Mouse (Mus musculus): ENCODE measurements around the gene Mgst2. TPM values are rescaled to one million over a fixed set of nuclear protein-coding genes. Genes with fewer than 3 reads are reported as not detected.
A peak's percentile ranks its signal among the peaks of the same experiment; 100 is the strongest.

Gene Mgst2
- polyA plus RNA-seq, 1 experiment from 2014 or later, result 0.28 TPM

DNA sequence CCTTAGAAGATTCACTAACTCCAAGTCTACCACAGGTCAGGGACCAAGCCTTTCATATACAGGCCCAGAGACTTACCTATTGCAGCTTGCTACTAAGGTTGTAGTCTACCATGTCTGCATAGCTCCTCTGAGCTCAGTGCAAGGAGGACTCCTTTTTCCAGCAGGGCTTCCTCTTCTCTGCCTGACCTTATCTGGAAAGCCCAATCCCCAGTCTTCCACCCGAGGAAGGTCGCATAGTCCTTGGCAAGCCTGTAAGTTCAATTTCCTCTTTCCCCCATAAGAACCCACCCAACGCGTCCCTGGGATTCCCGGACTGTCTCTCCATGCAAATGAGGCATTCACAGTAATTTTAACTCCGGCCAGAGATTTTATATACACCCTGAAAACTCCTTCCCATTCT is 66.1 kb downstream of the Mgst2 start:
- Histone ChIP-seq H3K4me3 (ENCODE audit: low read depth, low read length) (no peak overlapping the region), H3K4me2 (ENCODE audit: low read depth, low read length, severe bottlenecking) (no peak overlapping the region), H3K9ac (ENCODE audit: low read length) (no peak overlapping the region), H3K36me3 (ENCODE audit: control insufficient read depth, insufficient read depth, low read length) (no peaks in the 10 kb centered on the region), H3K4me1 (replicated peaks; ENCODE audit: control insufficient read depth, insufficient read depth, low read length) (no peaks in the 10 kb centered on the region), H3K9me3 (ENCODE audit: control insufficient read depth, low read length) (no peaks in the 10 kb centered on the region), H3K27me3 (ENCODE audit: control insufficient read depth, insufficient read depth, low read length) (no peaks in the 10 kb centered on the region), H3K27ac (ENCODE audit: low read depth, low read length) (no peak overlapping the region)
- no peak for ATAC-seq (replicated peaks; ENCODE audit: low FRiP score)
- 95% methylated on average over 6 of the region's 6 CpGs for WGBS
- DNase-seq (ENCODE audit: low spot score), result no peak

DNA sequence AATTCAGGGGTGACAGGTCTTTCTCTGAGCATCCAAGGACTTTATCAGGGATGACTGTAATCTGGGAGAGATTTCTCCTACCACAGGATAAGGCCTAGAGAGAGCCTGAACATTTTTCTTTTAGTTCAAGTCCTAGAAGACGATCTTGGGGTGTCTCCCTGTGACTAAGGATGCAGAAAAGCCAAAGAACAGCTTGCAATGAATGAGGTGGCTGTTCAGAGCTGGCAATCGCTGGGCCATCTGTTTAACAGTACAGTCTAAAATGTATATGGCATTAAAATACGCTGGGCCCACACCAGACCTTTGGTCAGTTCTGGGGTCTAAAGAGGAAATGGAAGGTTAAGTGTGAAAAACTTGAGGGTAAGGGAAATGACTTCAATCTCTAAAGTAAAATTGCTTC is 67.3 kb downstream of the Mgst2 start:
- Histone ChIP-seq H3K4me1 (replicated peaks; ENCODE audit: control insufficient read depth, insufficient read depth, low read length) (no peaks in the 10 kb centered on the region), H3K4me2 (ENCODE audit: low read depth, low read length, severe bottlenecking) (no peak overlapping the region), H3K9ac (ENCODE audit: low read length) (no peak overlapping the region), H3K36me3 (ENCODE audit: control insufficient read depth, insufficient read depth, low read length) (no peaks in the 10 kb centered on the region), H3K4me3 (ENCODE audit: low read depth, low read length) (no peak overlapping the region), H3K9me3 (ENCODE audit: control insufficient read depth, low read length) (no peaks in the 10 kb centered on the region), H3K27ac (ENCODE audit: low read depth, low read length) (no peak overlapping the region), H3K27me3 (ENCODE audit: control insufficient read depth, insufficient read depth, low read length) (no peaks in the 10 kb centered on the region)
- ATAC-seq (replicated peaks; ENCODE audit: low FRiP score) (no peak), DNase-seq (ENCODE audit: low spot score) (no peak)
- 85% methylated on average over 3 of the region's 3 CpGs for WGBS

DNA sequence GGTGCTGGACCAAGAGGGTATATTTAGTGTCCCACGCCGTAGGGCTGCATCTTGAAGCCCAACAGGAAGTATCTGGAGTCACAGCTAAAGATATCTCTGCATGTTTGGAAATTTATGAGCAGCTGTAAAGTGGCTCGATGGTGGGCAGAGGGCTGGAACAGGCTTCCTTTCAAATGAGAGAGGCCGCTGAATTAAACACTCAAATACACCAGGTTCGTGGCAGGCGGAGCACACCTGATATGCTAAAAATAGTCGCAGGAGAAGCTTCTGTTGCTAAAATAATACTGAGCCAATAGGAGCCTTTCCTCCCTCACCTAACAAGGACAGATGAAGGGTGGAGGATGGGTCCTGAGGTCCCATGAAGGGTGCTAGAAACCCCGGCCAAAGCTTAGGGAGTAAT is 67.8 kb downstream of the Mgst2 start:
- no peaks in the 10 kb centered on the region for H3K36me3 ChIP-seq (ENCODE audit: control insufficient read depth, insufficient read depth, low read length)
- ATAC-seq (replicated peaks; ENCODE audit: low FRiP score) (no peak), DNase-seq (ENCODE audit: low spot score) (no peak)
- 84% methylated on average over 8 of the region's 8 CpGs for WGBS
- H3K4me3 ChIP-seq (ENCODE audit: low read depth, low read length), result no peak overlapping the region
- H3K27me3 ChIP-seq (ENCODE audit: control insufficient read depth, insufficient read depth, low read length), result no peaks in the 10 kb centered on the region
- H3K4me1 ChIP-seq (replicated peaks; ENCODE audit: control insufficient read depth, insufficient read depth, low read length), result 0 out of 2 replicates have a peak, but pooled peaks cover 2% of the 10 kb centered on the region
- H3K27ac ChIP-seq (ENCODE audit: low read depth, low read length), result 0 out of 2 replicates have a peak overlapping the region, but pooled peaks have one; percentile 19
- H3K4me2 ChIP-seq (ENCODE audit: low read depth, low read length, severe bottlenecking), result no peak overlapping the region
- no peaks in the 10 kb centered on the region for H3K9me3 ChIP-seq (ENCODE audit: control insufficient read depth, low read length)
- H3K9ac ChIP-seq (ENCODE audit: low read length), result no peak overlapping the region

DNA sequence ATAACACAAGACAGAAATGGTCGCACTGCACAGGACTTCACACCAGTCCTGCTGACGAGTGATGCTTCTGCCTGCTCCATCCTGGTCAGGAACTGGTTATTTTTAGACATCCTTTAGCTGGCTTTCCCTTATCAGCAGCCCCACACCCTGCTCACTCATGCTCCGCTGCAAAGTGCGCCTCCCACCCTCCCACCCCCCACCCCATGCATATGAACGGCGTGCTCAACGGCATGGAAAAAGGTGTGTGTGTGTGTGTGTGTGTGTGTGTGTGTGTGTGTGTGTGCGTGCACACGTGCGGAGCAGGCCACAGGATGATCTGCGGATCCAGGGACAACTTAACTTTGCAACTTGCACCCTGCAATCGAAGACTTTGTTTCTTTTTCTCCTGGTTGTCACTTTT is 68.3 kb downstream of the Mgst2 start:
- ATAC-seq (replicated peaks; ENCODE audit: low FRiP score) (0 out of 2 replicates have a peak, but pooled peaks have one; percentile 30), DNase-seq (ENCODE audit: low spot score) (no peak)
- Histone ChIP-seq H3K27ac (ENCODE audit: low read depth, low read length) (no peak overlapping the region; the same call in 1 of the 2 replicates), H3K9ac (ENCODE audit: low read length) (no peak overlapping the region), H3K27me3 (ENCODE audit: control insufficient read depth, insufficient read depth, low read length) (no peaks in the 10 kb centered on the region), H3K4me3 (ENCODE audit: low read depth, low read length) (no peak overlapping the region), H3K4me2 (ENCODE audit: low read depth, low read length, severe bottlenecking) (no peak overlapping the region), H3K36me3 (ENCODE audit: control insufficient read depth, insufficient read depth, low read length) (no peaks in the 10 kb centered on the region), H3K9me3 (ENCODE audit: control insufficient read depth, low read length) (no peaks in the 10 kb centered on the region), H3K4me1 (replicated peaks; ENCODE audit: control insufficient read depth, insufficient read depth, low read length) (0 out of 2 replicates have a peak, but pooled peaks cover 2% of the 10 kb centered on the region)
- 77% methylated on average over 12 of the region's 12 CpGs for WGBS

DNA sequence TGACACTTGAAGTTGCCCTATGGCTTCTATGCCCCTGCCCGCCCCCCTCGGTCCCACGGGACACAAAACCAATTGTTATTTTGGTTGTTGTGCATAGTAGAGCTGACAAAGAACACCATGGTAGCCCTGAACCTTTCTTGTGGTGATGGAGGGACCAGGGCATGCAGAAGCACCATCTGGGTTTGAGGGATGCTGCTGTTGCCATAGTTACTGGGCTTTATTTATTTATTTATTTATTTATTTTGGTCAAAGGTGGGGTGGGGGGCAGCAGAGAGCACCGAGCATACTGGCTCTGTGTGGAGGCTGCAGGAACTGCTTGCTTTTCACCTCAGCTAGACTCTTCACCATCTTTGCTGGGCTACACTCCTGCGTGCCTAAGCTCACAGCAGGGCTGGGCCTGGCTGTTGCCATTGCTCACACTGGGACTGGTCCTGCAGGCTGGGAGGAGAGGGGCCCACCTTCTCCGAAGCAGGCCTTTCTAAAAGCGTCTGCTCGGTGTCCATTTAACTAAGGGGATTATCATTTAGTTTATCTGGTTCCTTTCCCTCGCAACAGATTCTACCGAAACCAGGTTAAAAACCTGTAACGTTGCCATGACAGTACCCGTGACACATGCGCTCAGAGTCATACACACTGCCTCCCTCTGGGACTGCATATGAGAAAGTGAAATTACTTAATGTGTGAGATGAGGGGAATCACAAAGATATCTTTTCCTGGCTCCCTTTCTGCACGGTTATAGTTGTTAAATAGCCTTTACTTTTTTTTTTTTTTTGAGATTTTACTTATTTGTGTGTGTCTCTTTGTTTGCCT is 69.2 kb downstream of the Mgst2 start:
- H3K9ac ChIP-seq (ENCODE audit: low read length), result no peak overlapping the region
- no peaks in the 10 kb centered on the region for H3K36me3 ChIP-seq (ENCODE audit: control insufficient read depth, insufficient read depth, low read length)
- peak; percentile 60; the same call in 1 of the 2 replicates for ATAC-seq (replicated peaks; ENCODE audit: low FRiP score)
- DNase-seq (ENCODE audit: low spot score), result no peak
- no peaks in the 10 kb centered on the region for H3K9me3 ChIP-seq (ENCODE audit: control insufficient read depth, low read length)
- no peak overlapping the region for H3K4me3 ChIP-seq (ENCODE audit: low read depth, low read length)
- H3K4me2 ChIP-seq (ENCODE audit: low read depth, low read length, severe bottlenecking), result no peak overlapping the region
- H3K4me1 ChIP-seq (replicated peaks; ENCODE audit: control insufficient read depth, insufficient read depth, low read length), result 0 out of 2 replicates have a peak, but pooled peaks cover 2% of the 10 kb centered on the region
- no peaks in the 10 kb centered on the region for H3K27me3 ChIP-seq (ENCODE audit: control insufficient read depth, insufficient read depth, low read length)
- H3K27ac ChIP-seq (ENCODE audit: low read depth, low read length), result no peak overlapping the region
- 60% methylated on average over 14 of the region's 14 CpGs for WGBS

DNA sequence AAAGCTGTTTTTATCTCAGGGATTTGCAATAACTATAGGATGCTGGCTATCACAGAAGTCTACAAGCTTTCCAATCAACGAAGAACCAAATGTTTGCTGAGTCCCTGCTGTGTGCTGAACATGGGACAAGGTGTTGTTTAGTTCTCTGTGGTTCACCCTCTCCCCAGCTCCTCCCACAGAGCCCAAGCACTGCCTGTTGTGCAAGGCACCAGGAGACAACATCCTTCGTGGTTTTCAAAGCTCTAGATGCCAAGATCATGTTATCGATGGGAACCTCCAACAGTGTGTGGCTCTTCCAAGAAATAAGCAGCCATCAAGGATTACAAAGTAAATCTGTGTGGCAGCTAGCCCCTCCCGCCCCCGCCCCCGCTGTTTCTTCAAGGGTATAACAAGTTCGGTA is 70.5 kb downstream of the Mgst2 start:
- DNase-seq (ENCODE audit: low spot score) (no peak), ATAC-seq (replicated peaks; ENCODE audit: low FRiP score) (no peak)
- Histone ChIP-seq H3K27ac (ENCODE audit: low read depth, low read length) (no peak overlapping the region), H3K9me3 (ENCODE audit: control insufficient read depth, low read length) (no peaks in the 10 kb centered on the region), H3K9ac (ENCODE audit: low read length) (no peak overlapping the region), H3K27me3 (ENCODE audit: control insufficient read depth, insufficient read depth, low read length) (no peaks in the 10 kb centered on the region), H3K4me1 (replicated peaks; ENCODE audit: control insufficient read depth, insufficient read depth, low read length) (0 out of 2 replicates have a peak, but pooled peaks cover 2% of the 10 kb centered on the region), H3K36me3 (ENCODE audit: control insufficient read depth, insufficient read depth, low read length) (no peaks in the 10 kb centered on the region), H3K4me2 (ENCODE audit: low read depth, low read length, severe bottlenecking) (no peak overlapping the region), H3K4me3 (ENCODE audit: low read depth, low read length) (no peak overlapping the region)
- 94% methylated on average over 7 of the region's 7 CpGs for WGBS

DNA sequence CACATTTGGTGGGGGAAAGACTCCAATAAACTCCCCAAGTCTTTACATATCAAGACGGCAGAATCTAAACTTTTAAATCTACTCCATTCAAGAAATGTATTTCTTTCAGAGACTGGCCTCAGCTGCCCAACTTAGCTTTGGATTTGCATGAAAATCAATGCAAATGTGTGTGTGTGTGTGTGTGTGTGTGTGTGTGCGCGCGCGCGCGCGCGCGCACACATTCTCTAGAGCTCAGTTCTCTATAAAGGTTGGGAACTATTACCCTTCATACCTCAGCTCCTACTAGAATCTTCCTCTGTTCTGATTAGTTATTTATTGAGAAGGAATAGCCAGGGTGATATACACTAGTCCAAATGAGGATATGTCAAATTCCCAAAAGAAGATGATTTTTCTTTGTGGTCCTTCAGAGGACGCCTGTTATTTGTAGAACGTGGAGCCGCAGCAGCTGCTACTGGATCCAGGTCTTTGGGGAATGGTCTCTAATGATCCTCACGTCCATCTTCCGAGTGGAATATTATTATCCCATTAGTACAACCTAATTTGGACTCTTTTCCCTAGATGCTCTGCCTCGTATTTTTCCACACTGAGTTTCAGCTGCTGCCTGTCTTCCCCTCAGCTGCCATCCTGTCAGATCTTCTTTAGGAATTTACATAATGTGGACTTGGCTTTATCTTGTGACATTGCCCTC is 71.9 kb downstream of the Mgst2 start:
- no peak overlapping the region for H3K9ac ChIP-seq (ENCODE audit: low read length)
- H3K9me3 ChIP-seq (ENCODE audit: control insufficient read depth, low read length), result no peaks in the 10 kb centered on the region
- H3K27ac ChIP-seq (ENCODE audit: low read depth, low read length), result no peak overlapping the region
- H3K27me3 ChIP-seq (ENCODE audit: control insufficient read depth, insufficient read depth, low read length), result no peaks in the 10 kb centered on the region
- ATAC-seq (replicated peaks; ENCODE audit: low FRiP score) (no peak), DNase-seq (ENCODE audit: low spot score) (no peak)
- H3K36me3 ChIP-seq (ENCODE audit: control insufficient read depth, insufficient read depth, low read length), result no peaks in the 10 kb centered on the region
- H3K4me3 ChIP-seq (ENCODE audit: low read depth, low read length), result no peak overlapping the region
- H3K4me1 ChIP-seq (replicated peaks; ENCODE audit: control insufficient read depth, insufficient read depth, low read length), result 0 out of 2 replicates have a peak, but pooled peaks cover 2% of the 10 kb centered on the region
- WGBS, result 89% methylated on average over 16 of the region's 16 CpGs
- no peak overlapping the region for H3K4me2 ChIP-seq (ENCODE audit: low read depth, low read length, severe bottlenecking)

Measured in forebrain, embryonic 11.5 days (tissue).